Mouse (Mus musculus) G1E (cell line): ENCODE measurements around the gene Cd300e.

Experiments
- CTCF ChIP-seq: IDR thresholded peaks from 2 replicates; pipeline ENCODE4 v1.5.1; 2012; ENCODE audit warnings: low read depth, low read length, inconsistent platforms, mixed read lengths
- GATA1 ChIP-seq: IDR thresholded peaks from 2 replicates; pipeline ENCODE4 v1.6.1; 2012; ENCODE audit warnings: borderline replicate concordance, low read length, inconsistent platforms, mixed read lengths
- POLR2AphosphoS5 ChIP-seq: IDR thresholded peaks from 2 replicates; pipeline ENCODE4 v1.6.1; 2012; ENCODE audit warnings: low read depth, low read length, inconsistent platforms; ENCODE audit not compliant: insufficient replicate concordance

DNA sequence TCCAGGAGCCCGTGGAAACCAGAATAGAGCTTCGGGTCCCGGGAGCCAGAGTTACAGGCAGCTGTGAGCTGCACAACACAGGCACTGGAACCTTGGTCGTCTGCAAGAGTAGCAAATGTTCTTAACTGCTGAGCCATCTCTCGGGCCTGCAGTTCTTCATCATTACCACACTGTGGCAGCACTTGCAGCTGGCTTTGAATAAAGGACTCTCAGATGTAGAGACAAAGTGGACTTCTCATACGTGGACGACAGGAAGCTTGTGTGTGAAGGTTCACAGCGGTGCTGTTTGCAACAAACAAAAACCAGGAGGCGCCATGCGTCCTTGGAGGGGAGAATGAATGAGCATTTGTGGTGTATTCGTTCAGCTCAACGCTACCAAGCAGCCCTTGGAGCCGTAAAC, 18.9 kb upstream of the Cd300e start:
- TF ChIP-seq CTCF, result peak; percentile 32; the same call in 1 of the 2 replicates
- TF ChIP-seq GATA1, result no peak
- TF ChIP-seq POLR2AphosphoS5, result no peak
